Mouse (Mus musculus) limb, embryonic 10.5 days (tissue): ENCODE data around the gene Rbm6. TPM values are rescaled to one million over a fixed set of nuclear protein-coding genes. Genes with fewer than 3 reads are reported as not detected.
A peak's percentile ranks its signal among the peaks of the same experiment; 100 is the strongest.

Experiments
- DNase-seq: peaks from one replicate; pipeline ENCODE4 v3.0.0-alpha.2; 2017; ENCODE audit warnings: low spot score
- H3K27ac ChIP-seq: fragments of 300-500 bp; sonication (generic); 2 replicates; pipeline ENCODE4 v1.5.1; 2016; ENCODE audit warnings: mild to moderate bottlenecking
- H3K27me3 ChIP-seq: fragments of 300-500 bp; sonication (generic); 2 replicates; pipeline ENCODE4 v1.6.1; 2016; ENCODE audit warnings: low read depth, mild to moderate bottlenecking; ENCODE audit not compliant: poor library complexity, severe bottlenecking
- H3K36me3 ChIP-seq: fragments of 300-500 bp; sonication (generic); 2 replicates; pipeline ENCODE4 v1.6.1; 2016; ENCODE audit warnings: mild to moderate bottlenecking, moderate library complexity
- H3K4me1 ChIP-seq: fragments of 300-500 bp; sonication (generic); 2 replicates; pipeline ENCODE4 v1.6.1; 2016
- H3K4me3 ChIP-seq: fragments of 300-500 bp; sonication (generic); 2 replicates; pipeline ENCODE4 v1.5.1; 2016; ENCODE audit warnings: mild to moderate bottlenecking, moderate library complexity
- H3K9me3 ChIP-seq: fragments of 300-500 bp; sonication (generic); replicated peaks from 2 replicates; pipeline ENCODE4 v1.6.1; 2016; ENCODE audit warnings: mild to moderate bottlenecking
- WGBS: fragments of 180-500 bp; shearing (Covaris S2); methylation state at CpG from one replicate; pipeline ENCODE4 v1.1.7; 2016; 5-methylcytosine and 5-hydroxymethylcytosine counted together
- polyA plus RNA-seq: library from polyadenylated mRNA; unstranded; fragments of >200 nt; fragmentation: Nextera tagmentation; extraction: Ambion mirVana; gene quantifications from 2 replicates; pipeline ENCODE4 v1.2.1, GENCODE M21; 2016

The Rbm6 gene
- polyA plus RNA-seq, 1 experiment from 2014 or later: 116 TPM

- Histone ChIP-seq H3K4me3 (peak overlapping the region; percentile 94), H3K27me3 (no peaks in the 10 kb centered on the region), H3K4me1 (peaks cover 15% of the 10 kb centered on the region), H3K9me3 (no peaks in the 10 kb centered on the region), H3K36me3 (peaks cover 71% of the 10 kb centered on the region), H3K27ac (peak overlapping the region; percentile 98)
- DNase-seq: no peak
- WGBS: 4% methylated on average over 9 of the region's 9 CpGs
Observed at GRCm38 (mm10) chr9:107770037-107770373, 103.0 kb downstream of the Rbm6 start.

- Histone ChIP-seq H3K9me3 (no peaks in the 10 kb centered on the region), H3K4me1 (peaks cover 15% of the 10 kb centered on the region), H3K4me3 (peak overlapping the region; percentile 94), H3K36me3 (peaks cover 71% of the 10 kb centered on the region), H3K27me3 (no peaks in the 10 kb centered on the region), H3K27ac (peak overlapping the region; percentile 98; the same call in 1 of the 2 replicates)
- WGBS: 50% methylated on average over 4 of the region's 4 CpGs
- no peak for DNase-seq
Observed at GRCm38 (mm10) chr9:107769445-107770000, 103.5 kb downstream of the Rbm6 start.

GRCm38 (mm10) chr9:107768851-107769250, 104.2 kb downstream of the Rbm6 start:
- WGBS: 96% methylated on average over 5 of the region's 5 CpGs
- DNase-seq: no peak
- Histone ChIP-seq H3K27ac (no peak overlapping the region), H3K4me3 (peak overlapping the region; percentile 94), H3K27me3 (no peaks in the 10 kb centered on the region), H3K36me3 (peaks cover 71% of the 10 kb centered on the region), H3K4me1 (peaks cover 15% of the 10 kb centered on the region), H3K9me3 (no peaks in the 10 kb centered on the region)

- 94% methylated on average over 6 of the region's 6 CpGs for WGBS
- Histone ChIP-seq H3K4me1 (no peaks in the 10 kb centered on the region), H3K9me3 (no peaks in the 10 kb centered on the region), H3K27me3 (no peaks in the 10 kb centered on the region), H3K36me3 (peaks cover 99% of the 10 kb centered on the region), H3K27ac (no peak overlapping the region), H3K4me3 (no peak overlapping the region)
- no peak for DNase-seq
Observed at GRCm38 (mm10) chr9:107759593-107759992, 113.4 kb downstream of the Rbm6 start.

GRCm38 (mm10) chr9:107750378-107750777, 122.7 kb downstream of the Rbm6 start:
- WGBS: 96% methylated on average over 5 of the region's 5 CpGs
- DNase-seq: no peak
- no peaks in the 10 kb centered on the region for H3K4me1 ChIP-seq

DNA sequence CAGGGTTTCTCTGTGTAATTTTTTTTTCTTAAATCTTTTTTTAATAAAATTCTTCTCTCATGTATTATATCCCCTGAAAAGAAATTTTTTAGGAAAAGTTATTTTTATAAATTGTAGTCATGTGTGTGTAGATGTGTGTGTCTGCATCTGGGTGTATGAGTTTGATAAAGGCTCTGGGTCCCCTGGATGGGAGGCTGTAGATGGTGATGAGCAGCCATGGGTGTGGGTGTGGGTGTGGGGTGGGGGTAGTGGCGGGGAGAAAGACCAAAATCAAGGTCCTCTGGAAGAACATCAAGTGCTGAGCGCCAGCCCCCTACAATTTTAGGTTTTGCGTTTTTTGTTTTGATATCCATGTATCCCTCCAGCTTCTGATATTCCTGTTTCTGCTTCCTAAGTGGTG, 125.0 kb downstream of the Rbm6 start:
- Histone ChIP-seq H3K4me3 (no peak overlapping the region), H3K36me3 (peaks cover 100% of the 10 kb centered on the region), H3K27ac (no peak overlapping the region), H3K27me3 (no peaks in the 10 kb centered on the region), H3K9me3 (no peaks in the 10 kb centered on the region), H3K4me1 (no peaks in the 10 kb centered on the region)
- 93% methylated on average over 3 of the region's 3 CpGs for WGBS
- DNase-seq: no peak

More at GRCm38 (mm10) chr9:107750378-107750777, 122.7 kb downstream of the Rbm6 start:
- peaks cover 99% of the 10 kb centered on the region for H3K36me3 ChIP-seq
- H3K4me3 ChIP-seq: no peak overlapping the region
- no peaks in the 10 kb centered on the region for H3K9me3 ChIP-seq
- no peak overlapping the region for H3K27ac ChIP-seq
- H3K27me3 ChIP-seq: no peaks in the 10 kb centered on the region

DNA sequence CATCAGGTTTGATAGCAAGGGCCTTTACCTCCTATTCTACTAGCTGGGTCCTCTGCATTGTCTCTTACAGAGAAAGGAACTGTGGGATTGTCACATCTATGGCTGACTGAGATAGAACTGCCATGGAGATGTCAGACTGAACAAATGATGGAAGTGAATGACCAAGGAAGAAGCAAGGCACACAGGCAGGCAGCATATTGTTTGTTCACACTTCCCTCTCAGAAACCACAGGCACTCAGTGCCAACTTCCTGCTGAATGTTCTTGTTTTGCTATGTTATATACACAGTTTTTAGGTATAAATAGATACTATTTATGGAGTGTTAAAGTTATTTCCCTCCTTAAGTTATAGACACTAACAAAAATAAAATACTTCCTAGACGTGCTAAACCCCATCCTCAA, 125.7 kb downstream of the Rbm6 start:
- no peak overlapping the region for H3K4me3 ChIP-seq
- H3K4me1 ChIP-seq: no peaks in the 10 kb centered on the region
- H3K9me3 ChIP-seq: no peaks in the 10 kb centered on the region
- DNase-seq: no peak
- 90% methylated on average over 1 of the region's 1 CpGs for WGBS
- no peaks in the 10 kb centered on the region for H3K27me3 ChIP-seq
- H3K36me3 ChIP-seq: peaks cover 100% of the 10 kb centered on the region
- no peak overlapping the region for H3K27ac ChIP-seq

GRCm38 (mm10) chr9:107746679-107747078, 126.4 kb downstream of the Rbm6 start:
- no peak for DNase-seq
- Histone ChIP-seq H3K27me3 (no peaks in the 10 kb centered on the region), H3K4me3 (no peak overlapping the region), H3K27ac (no peak overlapping the region), H3K36me3 (peaks cover 100% of the 10 kb centered on the region), H3K4me1 (no peaks in the 10 kb centered on the region), H3K9me3 (no peaks in the 10 kb centered on the region)
- 90% methylated on average over 3 of the region's 3 CpGs for WGBS

DNA sequence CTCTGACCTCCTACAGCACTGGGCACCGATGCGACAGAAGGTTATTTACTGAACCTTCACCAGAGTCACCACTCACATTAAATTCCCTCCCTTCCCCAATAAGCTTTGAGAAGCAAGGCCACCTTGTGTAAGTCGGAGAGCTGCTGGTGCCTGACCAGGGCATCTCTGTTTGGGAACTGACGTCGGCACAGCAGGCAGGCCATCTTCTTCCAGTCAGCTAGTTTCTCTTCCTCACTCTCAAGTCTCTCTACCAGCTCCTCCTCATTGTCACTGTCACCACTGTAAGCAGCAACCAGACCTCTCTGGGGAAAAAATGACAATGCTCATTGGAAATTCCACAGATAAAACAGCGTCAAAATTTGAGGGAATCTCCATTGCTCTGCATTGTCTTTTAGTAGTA, 129.0 kb downstream of the Rbm6 start:
- Histone ChIP-seq H3K36me3 (peaks cover 100% of the 10 kb centered on the region), H3K27ac (no peak overlapping the region), H3K9me3 (no peaks in the 10 kb centered on the region), H3K4me1 (no peaks in the 10 kb centered on the region), H3K27me3 (no peaks in the 10 kb centered on the region), H3K4me3 (no peak overlapping the region)
- whole genome bisulfite sequencing: 92% methylated on average over 6 of the region's 6 CpGs
- DNase-seq: no peak

- peak; percentile 68 for DNase-seq
- Histone ChIP-seq H3K27ac (no peak overlapping the region), H3K27me3 (no peaks in the 10 kb centered on the region), H3K4me1 (peaks cover 43% of the 10 kb centered on the region), H3K4me3 (no peak overlapping the region), H3K36me3 (peaks cover 60% of the 10 kb centered on the region), H3K9me3 (no peaks in the 10 kb centered on the region)
- 66% methylated on average over 4 of the region's 4 CpGs for WGBS
Observed at GRCm38 (mm10) chr9:107738841-107739202, 134.2 kb downstream of the Rbm6 start.

DNA sequence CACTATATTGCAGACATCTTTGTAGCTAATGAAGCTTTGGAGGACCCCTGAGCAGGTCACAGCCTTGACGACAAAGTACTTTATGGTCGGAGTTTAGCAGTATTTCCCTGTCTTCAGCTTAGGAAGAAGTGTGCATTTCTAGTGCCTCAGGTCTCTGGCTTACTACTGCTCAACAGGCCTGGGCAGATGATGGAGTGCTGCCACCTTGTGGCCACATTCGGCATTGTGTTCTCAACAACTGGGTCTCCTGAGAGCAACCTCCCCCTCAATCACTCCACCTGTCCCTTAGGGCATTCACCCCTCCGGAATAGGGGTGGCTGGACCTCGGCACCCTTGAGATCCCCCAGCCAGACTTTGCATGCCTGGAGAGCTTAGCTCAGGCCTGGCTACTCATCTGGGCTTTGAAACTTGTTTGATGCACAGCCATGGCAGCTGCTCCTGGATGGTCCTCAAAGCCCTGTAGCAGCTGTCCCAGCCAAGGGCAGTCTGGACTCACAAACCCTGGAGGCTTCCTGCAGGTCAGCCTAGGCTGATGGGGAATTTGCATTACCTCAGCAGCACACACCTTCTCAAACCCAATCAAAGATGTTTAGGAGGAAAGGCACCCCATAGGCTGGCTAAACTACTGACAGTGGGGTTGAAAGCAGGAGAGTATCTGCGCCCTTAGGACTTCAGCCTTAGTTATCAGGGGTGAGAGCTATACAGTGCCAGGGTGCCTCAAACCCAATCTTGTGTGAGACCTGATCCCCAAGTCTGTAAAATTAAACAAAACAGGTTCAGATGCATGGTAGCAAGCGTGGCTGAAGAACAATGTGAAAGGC, 134.8 kb downstream of the Rbm6 start:
- Histone ChIP-seq H3K27me3 (no peaks in the 10 kb centered on the region), H3K4me3 (peak overlapping the region; percentile 7; the same call in 1 of the 2 replicates), H3K4me1 (peaks cover 43% of the 10 kb centered on the region), H3K36me3 (peaks cover 54% of the 10 kb centered on the region), H3K9me3 (no peaks in the 10 kb centered on the region), H3K27ac (no peak overlapping the region)
- WGBS: 24% methylated on average over 7 of the region's 7 CpGs
- peak; percentile 97 for DNase-seq

- Histone ChIP-seq H3K9me3 (no peaks in the 10 kb centered on the region), H3K27me3 (no peaks in the 10 kb centered on the region), H3K27ac (peak overlapping the region; percentile 90), H3K4me3 (peak overlapping the region; percentile 44), H3K4me1 (peaks cover 48% of the 10 kb centered on the region), H3K36me3 (peaks cover 33% of the 10 kb centered on the region)
- 2% methylated on average over 7 of the region's 7 CpGs for WGBS
- peak; percentile 69 for DNase-seq
Observed at GRCm38 (mm10) chr9:107736185-107736485, 136.9 kb downstream of the Rbm6 start.

- WGBS: 4% methylated on average over 17 of the region's 17 CpGs
- peaks cover 53% of the 10 kb centered on the region for H3K4me1 ChIP-seq
- H3K36me3 ChIP-seq: peaks cover 28% of the 10 kb centered on the region
- H3K27me3 ChIP-seq: no peaks in the 10 kb centered on the region
- H3K27ac ChIP-seq: peak overlapping the region; percentile 90
- peak; percentile 65 for DNase-seq
- H3K9me3 ChIP-seq: no peaks in the 10 kb centered on the region
- H3K4me3 ChIP-seq: peak overlapping the region; percentile 44
Observed at GRCm38 (mm10) chr9:107735356-107736184, 137.5 kb downstream of the Rbm6 start.
